Mouse (Mus musculus) frontal cortex, postnatal 25 days (tissue): ENCODE results near the gene Coro6.

Experiments
- DNase-seq, 2 experiments: peaks; one replicate each; pipeline ENCODE4 v3.0.0; 2022; ENCODE audit warnings: low spot score in 2 of 2

Gene Coro6

GRCm38 (mm10) chr11:77464684-77465083, 2.5 kb downstream of the Coro6 start:
- no peak for DNase-seq

GRCm38 (mm10) chr11:77465111-77465510, 2.9 kb downstream of the Coro6 start:
- DNase-seq: no peak

GRCm38 (mm10) chr11:77466544-77466943, 4.3 kb downstream of the Coro6 start:
- no peak for DNase-seq

GRCm38 (mm10) chr11:77467157-77467556, 4.9 kb downstream of the Coro6 start:
- peak; percentile 47 to 63 for DNase-seq

GRCm38 (mm10) chr11:77467784-77468183, 5.6 kb downstream of the Coro6 start:
- peak; percentile 62 for DNase-seq

GRCm38 (mm10) chr11:77468397-77468796, 6.2 kb downstream of the Coro6 start:
- DNase-seq: no peak

- no peak for DNase-seq
Observed at GRCm38 (mm10) chr11:77471407-77471806, 9.2 kb downstream of the Coro6 start.

- no peak for DNase-seq
Observed at GRCm38 (mm10) chr11:77472775-77473174, 10.6 kb downstream of the Coro6 start.

GRCm38 (mm10) chr11:77476216-77476615, 14.0 kb downstream of the Coro6 start:
- DNase-seq: no peak

GRCm38 (mm10) chr11:77476895-77477294, 14.7 kb downstream of the Coro6 start:
- DNase-seq: no peak

GRCm38 (mm10) chr11:77483043-77483442, 20.8 kb downstream of the Coro6 start:
- no peak for DNase-seq

GRCm38 (mm10) chr11:77483510-77484255, 21.5 kb downstream of the Coro6 start:
- DNase-seq: no peak

- DNase-seq: no peak
Observed at GRCm38 (mm10) chr11:77485229-77485628, 23.0 kb downstream of the Coro6 start.

GRCm38 (mm10) chr11:77486798-77487197, 24.6 kb downstream of the Coro6 start:
- DNase-seq: no peak

- no peak for DNase-seq
Observed at GRCm38 (mm10) chr11:77488771-77489581, 26.8 kb downstream of the Coro6 start.

GRCm38 (mm10) chr11:77489591-77490235, 27.5 kb downstream of the Coro6 start, which contains the start of gene Ankrd13b:
Ankrd13b (minus strand) TSS chr11:77489678.
- DNase-seq: peak; percentile 53 to 65

GRCm38 (mm10) chr11:77490451-77490850, 28.2 kb downstream of the Coro6 start:
- DNase-seq: no peak

- DNase-seq: peak; percentile 80 to 85
Observed at GRCm38 (mm10) chr11:77491123-77491501, 28.9 kb downstream of the Coro6 start.

GRCm38 (mm10) chr11:77491502-77492291, 29.5 kb downstream of the Coro6 start:
- DNase-seq: no peak

GRCm38 (mm10) chr11:77492311-77492871, 30.2 kb downstream of the Coro6 start:
- DNase-seq: no peak

- DNase-seq: peak; percentile 80 to 85
Observed at GRCm38 (mm10) chr11:77492911-77493332, 30.7 kb downstream of the Coro6 start.
